Mouse (Mus musculus) embryonic facial prominence, embryonic 13.5 days (tissue): ENCODE data around the gene Gsc2. TPM values are rescaled to one million over a fixed set of nuclear protein-coding genes. Genes with fewer than 3 reads are reported as not detected.

ENCODE experiments used
- ATAC-seq: fragments of 200-750 bp; cut with Nextera tagmentation; 2 replicates; pipeline ENCODE4 v1.8.0; 2017; ENCODE audit warnings: low read depth; ENCODE audit not compliant: insufficient number of reproducible peaks, insufficient read depth, low FRiP score, low TSS enrichment
- H3K27ac ChIP-seq: fragments of 300-500 bp; sonication (generic); 2 replicates; pipeline ENCODE4 v1.5.1; 2015; ENCODE audit warnings: moderate library complexity, mild to moderate bottlenecking, inconsistent platforms
- H3K27me3 ChIP-seq: fragments of 300-500 bp; sonication (generic); 2 replicates; pipeline ENCODE4 v1.6.1; 2015; ENCODE audit warnings: mild to moderate bottlenecking, inconsistent platforms
- H3K36me3 ChIP-seq: fragments of 300-500 bp; sonication (generic); 2 replicates; pipeline ENCODE4 v1.6.1; 2015; ENCODE audit warnings: mild to moderate bottlenecking, inconsistent platforms
- H3K4me1 ChIP-seq: fragments of 300-500 bp; sonication (generic); 2 replicates; pipeline ENCODE4 v1.6.1; 2015; ENCODE audit warnings: inconsistent platforms
- H3K4me2 ChIP-seq: fragments of 300-500 bp; sonication (generic); 2 replicates; pipeline ENCODE4 v1.6.1; 2015; ENCODE audit warnings: moderate library complexity, mild to moderate bottlenecking, inconsistent platforms
- H3K4me3 ChIP-seq: fragments of 300-500 bp; sonication (generic); 2 replicates; pipeline ENCODE4 v1.5.1; 2015; ENCODE audit warnings: mild to moderate bottlenecking, inconsistent platforms
- H3K9ac ChIP-seq: fragments of 300-500 bp; sonication (generic); 2 replicates; pipeline ENCODE4 v1.6.1; 2015; ENCODE audit warnings: mild to moderate bottlenecking, inconsistent platforms
- H3K9me3 ChIP-seq: fragments of 300-500 bp; sonication (generic); 2 replicates; pipeline ENCODE4 v1.6.1; 2016; ENCODE audit warnings: inconsistent platforms
- WGBS: fragments of 180-500 bp; shearing (Covaris S2); methylation state at CpG from one replicate; pipeline ENCODE4 v1.1.7; 2015; ENCODE audit warnings: mixed read lengths; 5-methylcytosine and 5-hydroxymethylcytosine counted together
- polyA plus RNA-seq: library from polyadenylated mRNA; unstranded; fragments of >200 nt; fragmentation: Nextera tagmentation; extraction: Ambion mirVana; gene quantifications from 2 replicates; pipeline ENCODE4 v1.2.1, GENCODE M21; 2015

Gene Gsc2
- polyA plus RNA-seq, 1 experiment from 2014 or later: not detected

GRCm38 (mm10) chr16:17936776-17937175 lies 21.9 kb upstream of the Gsc2 start:
- no peak overlapping the region for H3K4me3 ChIP-seq
- H3K4me1 ChIP-seq: no peaks in the 10 kb centered on the region
- no peak overlapping the region for H3K27ac ChIP-seq
- 79% methylated on average over 10 of the region's 10 CpGs for WGBS
- H3K36me3 ChIP-seq: no peaks in the 10 kb centered on the region
- ATAC-seq: no peak
- no peak overlapping the region for H3K4me2 ChIP-seq
- peaks cover 27% of the 10 kb centered on the region for H3K27me3 ChIP-seq
- no peak overlapping the region for H3K9ac ChIP-seq
- H3K9me3 ChIP-seq: no peaks in the 10 kb centered on the region

- Histone ChIP-seq H3K4me3 (no peak overlapping the region), H3K27ac (no peak overlapping the region), H3K27me3 (peaks cover 27% of the 10 kb centered on the region), H3K4me2 (no peak overlapping the region), H3K9ac (no peak overlapping the region), H3K4me1 (no peaks in the 10 kb centered on the region), H3K36me3 (no peaks in the 10 kb centered on the region), H3K9me3 (no peaks in the 10 kb centered on the region)
- 58% methylated on average over 3 of the region's 3 CpGs for WGBS
- no peak for ATAC-seq
Observed at GRCm38 (mm10) chr16:17934445-17934910, 19.6 kb upstream of the Gsc2 start.

- Histone ChIP-seq H3K27me3 (peaks cover 27% of the 10 kb centered on the region), H3K4me1 (0 out of 2 replicates have a peak, but pooled peaks cover 1% of the 10 kb centered on the region), H3K9me3 (no peaks in the 10 kb centered on the region), H3K9ac (no peak overlapping the region), H3K4me3 (no peak overlapping the region), H3K4me2 (no peak overlapping the region), H3K36me3 (no peaks in the 10 kb centered on the region), H3K27ac (no peak overlapping the region)
- WGBS: 68% methylated on average over 9 of the region's 9 CpGs
- no peak for ATAC-seq
Observed at GRCm38 (mm10) chr16:17933594-17934444, 19.0 kb upstream of the Gsc2 start.

- peaks cover 10% of the 10 kb centered on the region for H3K4me1 ChIP-seq
- H3K4me2 ChIP-seq: no peak overlapping the region
- ATAC-seq: no peak
- 72% methylated on average over 5 of the region's 5 CpGs for WGBS
- no peaks in the 10 kb centered on the region for H3K36me3 ChIP-seq
- H3K9ac ChIP-seq: no peak overlapping the region
- H3K27ac ChIP-seq: no peak overlapping the region
- no peak overlapping the region for H3K4me3 ChIP-seq
- peaks cover 15% of the 10 kb centered on the region; the same call in 1 of the 2 replicates for H3K27me3 ChIP-seq
- H3K9me3 ChIP-seq: no peaks in the 10 kb centered on the region
Observed at GRCm38 (mm10) chr16:17931906-17932460, 17.1 kb upstream of the Gsc2 start.

GRCm38 (mm10) chr16:17929631-17930030 lies 14.8 kb upstream of the Gsc2 start:
- Histone ChIP-seq H3K36me3 (peaks cover 18% of the 10 kb centered on the region), H3K4me1 (peaks cover 14% of the 10 kb centered on the region), H3K4me3 (no peak overlapping the region), H3K9ac (no peak overlapping the region), H3K4me2 (no peak overlapping the region), H3K27me3 (no peaks in the 10 kb centered on the region), H3K27ac (peak overlapping the region; percentile 80; the same call in 1 of the 2 replicates), H3K9me3 (no peaks in the 10 kb centered on the region)
- WGBS: 83% methylated on average over 2 of the region's 2 CpGs
- no peak for ATAC-seq

GRCm38 (mm10) chr16:17929211-17929610 lies 14.4 kb upstream of the Gsc2 start:
- peaks cover 14% of the 10 kb centered on the region for H3K4me1 ChIP-seq
- H3K36me3 ChIP-seq: peaks cover 19% of the 10 kb centered on the region
- ATAC-seq: no peak
- H3K27ac ChIP-seq: peak overlapping the region; percentile 80
- 0 out of 2 replicates have a peak overlapping the region, but pooled peaks have one; percentile 94 for H3K4me2 ChIP-seq
- no peak overlapping the region for H3K9ac ChIP-seq
- no peak overlapping the region; the same call in 1 of the 2 replicates for H3K4me3 ChIP-seq
- H3K9me3 ChIP-seq: no peaks in the 10 kb centered on the region
- WGBS: 6% methylated on average over 2 of the region's 2 CpGs
- no peaks in the 10 kb centered on the region for H3K27me3 ChIP-seq

- Histone ChIP-seq H3K27me3 (no peaks in the 10 kb centered on the region), H3K4me2 (peak overlapping the region; percentile 94), H3K36me3 (peaks cover 19% of the 10 kb centered on the region), H3K9ac (peak overlapping the region; percentile 78), H3K4me3 (peak overlapping the region; percentile 85), H3K27ac (peak overlapping the region; percentile 80), H3K4me1 (peaks cover 16% of the 10 kb centered on the region), H3K9me3 (no peaks in the 10 kb centered on the region)
- ATAC-seq: peak; percentile 15
- 0% methylated on average over 9 of the region's 9 CpGs for WGBS
Observed at GRCm38 (mm10) chr16:17928627-17929104, 13.8 kb upstream of the Gsc2 start.

GRCm38 (mm10) chr16:17928087-17928580 lies 13.3 kb upstream of the Gsc2 start, which contains the start of gene Slc25a1:
TSS of gene Slc25a1 (minus strand) at chr16:17928219.
- peak within 1 kb of the TSS; percentile 85 for H3K4me3 ChIP-seq
- no peaks in the 10 kb centered on the region for H3K27me3 ChIP-seq
- no peaks in the 10 kb centered on the region for H3K9me3 ChIP-seq
- H3K27ac ChIP-seq: peak within 1 kb of the TSS; percentile 80
- H3K36me3 ChIP-seq: peaks cover 19% of the 10 kb centered on the region
- peak within 1 kb of the TSS; percentile 94 for H3K4me2 ChIP-seq
- under 1% methylated on average over 47 of the region's 47 CpGs for WGBS
- ATAC-seq: peak; percentile 49
- H3K4me1 ChIP-seq: peaks cover 18% of the 10 kb centered on the region
- peak within 1 kb of the TSS; percentile 78 for H3K9ac ChIP-seq

GRCm38 (mm10) chr16:17927351-17928082 lies 12.7 kb upstream of the Gsc2 start:
- ATAC-seq: peak; percentile 43
- Histone ChIP-seq H3K9ac (peak overlapping the region; percentile 78), H3K4me3 (peak overlapping the region; percentile 85), H3K27ac (peak overlapping the region; percentile 80), H3K36me3 (peaks cover 19% of the 10 kb centered on the region), H3K9me3 (no peaks in the 10 kb centered on the region), H3K4me2 (peak overlapping the region; percentile 94), H3K4me1 (peaks cover 22% of the 10 kb centered on the region), H3K27me3 (no peaks in the 10 kb centered on the region)
- WGBS: 1% methylated on average over 70 of the region's 72 CpGs

GRCm38 (mm10) chr16:17922163-17922538 lies 7.3 kb upstream of the Gsc2 start:
- WGBS: under 1% methylated on average over 14 of the region's 14 CpGs
- ATAC-seq: no peak
- peaks cover 35% of the 10 kb centered on the region for H3K27me3 ChIP-seq
- peaks cover 19% of the 10 kb centered on the region for H3K36me3 ChIP-seq
- peak overlapping the region; percentile 80 for H3K4me3 ChIP-seq
- H3K9ac ChIP-seq: peak overlapping the region; percentile 95
- H3K4me1 ChIP-seq: peaks cover 29% of the 10 kb centered on the region
- peak overlapping the region; percentile 78 for H3K27ac ChIP-seq
- H3K9me3 ChIP-seq: no peaks in the 10 kb centered on the region
- peak overlapping the region; percentile 90 for H3K4me2 ChIP-seq
